Mouse (Mus musculus) liver, embryonic 14.5 days (tissue): ENCODE measurements around the gene Spa17.

ENCODE experiments used
- CTCF ChIP-seq: IDR thresholded peaks from 2 replicates; pipeline ENCODE4 v1.5.1; 2016; ENCODE audit warnings: antibody characterized with exemption, low read depth, control low read depth
- EP300 ChIP-seq: IDR thresholded peaks from 2 replicates; pipeline ENCODE4 v1.6.1; 2016; ENCODE audit warnings: antibody characterized with exemption, low read depth

DNA sequence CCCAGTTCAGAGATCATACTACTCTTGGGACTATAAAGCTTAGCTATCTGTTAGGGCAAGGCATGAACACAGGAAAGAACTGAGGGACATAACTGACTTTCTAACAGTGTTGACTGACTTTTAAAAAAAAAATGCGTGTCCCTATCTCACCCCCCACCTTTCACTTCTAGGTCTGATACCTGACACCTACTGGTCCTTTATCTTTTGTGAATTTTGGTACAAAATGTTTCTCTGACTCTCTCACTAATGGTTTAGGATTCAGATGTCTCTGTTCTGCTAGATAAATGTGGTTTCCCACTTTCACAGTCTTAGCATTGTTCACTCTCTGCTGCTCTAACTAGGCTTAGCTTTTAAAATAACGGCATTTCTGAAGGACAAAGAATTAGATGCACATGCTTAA is 21.5 kb downstream of the Spa17 start:
- TF ChIP-seq CTCF = no peak
- peak; percentile 44; the same call in 1 of the 2 replicates for TF ChIP-seq EP300
